In the genomic region with DNA sequence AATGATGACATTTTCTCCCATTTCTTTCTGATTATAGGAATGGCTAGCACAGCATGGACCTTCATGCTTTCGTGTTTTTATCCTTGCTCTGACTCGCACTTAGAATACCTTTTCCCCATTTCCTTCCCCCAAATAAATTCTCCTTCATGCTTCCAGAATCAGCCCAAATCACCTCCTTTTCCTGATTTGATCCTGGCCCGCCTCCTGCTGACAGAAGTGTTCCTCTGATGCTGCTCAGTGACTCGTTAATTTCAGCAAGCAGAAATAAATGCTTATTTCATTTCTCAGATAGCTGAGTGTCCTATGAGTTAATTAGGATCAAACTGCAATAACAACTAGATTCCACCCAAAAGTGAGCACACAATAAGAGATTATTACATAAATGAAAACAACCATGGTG, we compare ENCODE assay signal across 22 mouse cellular contexts.
DNase-seq lines count a peak whose midpoint lies in the region; ATAC-seq and TF ChIP-seq lines count a peak whose summit lies in the region.
"Had no signal": no experiment of that assay in that cellular context is flagged by ENCODE, and none has a peak within 500 bp of the region (broad histone marks: within the 10 kb centered on the region; RNA-seq: fewer than 3 reads in every experiment).

No protein-coding gene starts in this region.

- no peak overlapping the region for H3K27ac ChIP-seq in forebrain, postnatal 0 days (ENCODE audit: low read depth, low read length)
- H3K27ac ChIP-seq in forebrain, embryonic 11.5 days (ENCODE audit: low read depth, low read length) = no peak overlapping the region
- no peak overlapping the region for H3K27ac ChIP-seq in layer of hippocampus, adult 2 months
- no peak overlapping the region for H3K27ac ChIP-seq in midbrain, postnatal 0 days (ENCODE audit: low read depth, low read length)
- H3K27ac ChIP-seq in midbrain, embryonic 16.5 days (ENCODE audit: low read length) = no peak overlapping the region
- H3K27ac ChIP-seq: embryonic facial prominence, embryonic 13.5 days; forebrain, embryonic 13.5 days; gastrocnemius, adult 2 months had no signal

- no peak overlapping the region for H3K9ac ChIP-seq in forebrain, postnatal 0 days
- H3K9ac ChIP-seq in forebrain, embryonic 11.5 days (ENCODE audit: low read length) = no peak overlapping the region
- H3K9ac ChIP-seq in midbrain, postnatal 0 days (replicated peaks; ENCODE audit: low read length, poor library complexity, severe bottlenecking) = no peak overlapping the region
- no peak overlapping the region for H3K9ac ChIP-seq in midbrain, embryonic 16.5 days (ENCODE audit: low read depth, low read length)
- H3K9ac ChIP-seq: embryonic facial prominence, embryonic 13.5 days; forebrain, embryonic 13.5 days; heart, embryonic 12.5 days had no signal

- H3K4me1 ChIP-seq in forebrain, postnatal 0 days (ENCODE audit: insufficient read depth) = no peaks in the 10 kb centered on the region
- no peaks in the 10 kb centered on the region for H3K4me1 ChIP-seq in forebrain, embryonic 11.5 days (replicated peaks; ENCODE audit: control insufficient read depth, insufficient read depth, low read length)
- no peaks in the 10 kb centered on the region for H3K4me1 ChIP-seq in midbrain, postnatal 0 days (ENCODE audit: insufficient read depth, low read length)
- no peaks in the 10 kb centered on the region for H3K4me1 ChIP-seq in midbrain, embryonic 16.5 days (ENCODE audit: control insufficient read depth, insufficient read depth, low read length)
- H3K4me1 ChIP-seq: forebrain, embryonic 13.5 days; heart, embryonic 12.5 days had no signal

- H3K4me3 ChIP-seq in forebrain, postnatal 0 days (ENCODE audit: low read depth, low read length) = no peak overlapping the region
- no peak overlapping the region for H3K4me3 ChIP-seq in forebrain, embryonic 11.5 days (ENCODE audit: low read depth, low read length)
- no peak overlapping the region for H3K4me3 ChIP-seq in layer of hippocampus, adult 2 months
- H3K4me3 ChIP-seq in midbrain, postnatal 0 days (ENCODE audit: low read depth, low read length) = no peak overlapping the region
- H3K4me3 ChIP-seq in midbrain, embryonic 16.5 days (ENCODE audit: low read depth, low read length) = no peak overlapping the region
- H3K4me3 ChIP-seq: embryonic facial prominence, embryonic 13.5 days; forebrain, embryonic 13.5 days; gastrocnemius, adult 2 months; heart, embryonic 12.5 days had no signal

- intact Hi-C loops in heart, postnatal 36 days (cut with DNase I) = no loop called here

- H3K36me3 ChIP-seq in forebrain, postnatal 0 days (ENCODE audit: insufficient read depth) = no peaks in the 10 kb centered on the region
- no peaks in the 10 kb centered on the region for H3K36me3 ChIP-seq in forebrain, embryonic 11.5 days (ENCODE audit: control insufficient read depth, insufficient read depth, low read length)
- no peaks in the 10 kb centered on the region for H3K36me3 ChIP-seq in midbrain, postnatal 0 days (ENCODE audit: insufficient read depth, low read length)
- H3K36me3 ChIP-seq in midbrain, embryonic 16.5 days (ENCODE audit: control insufficient read depth, insufficient read depth, low read length) = no peaks in the 10 kb centered on the region
- H3K36me3 ChIP-seq: embryonic facial prominence, embryonic 13.5 days; G1E; heart, embryonic 12.5 days had no signal

- H3K9me3 ChIP-seq in forebrain, postnatal 0 days (ENCODE audit: low read length) = no peaks in the 10 kb centered on the region
- no peaks in the 10 kb centered on the region for H3K9me3 ChIP-seq in forebrain, embryonic 11.5 days (ENCODE audit: control insufficient read depth, low read length)
- H3K9me3 ChIP-seq in midbrain, postnatal 0 days (ENCODE audit: low read length) = no peaks in the 10 kb centered on the region
- H3K9me3 ChIP-seq in midbrain, embryonic 16.5 days (replicated peaks; ENCODE audit: control insufficient read depth, low read length, poor library complexity, severe bottlenecking) = no peaks in the 10 kb centered on the region
- H3K9me3 ChIP-seq: embryonic facial prominence, embryonic 13.5 days; forebrain, embryonic 13.5 days; heart, embryonic 12.5 days had no signal

- 50% methylated on average over 4 of the region's 4 CpGs for WGBS in forebrain, postnatal 0 days
- 71% methylated on average over 4 of the region's 4 CpGs for WGBS in forebrain, embryonic 11.5 days
- 69% methylated on average over 4 of the region's 4 CpGs for WGBS in midbrain, postnatal 0 days
- WGBS in midbrain, embryonic 16.5 days = 66% methylated on average over 4 of the region's 4 CpGs

- DNase-seq in forebrain, postnatal 0 days = peak; percentile 13
- no peak for DNase-seq in forebrain, embryonic 11.5 days (ENCODE audit: low spot score)
- DNase-seq in layer of hippocampus, adult 2 months (ENCODE audit: low spot score in 2 of 2) = no peak
- DNase-seq in layer of hippocampus, postnatal 36 days = no peak
- DNase-seq in midbrain, postnatal 0 days (ENCODE audit: low spot score) = no peak
- no peak for DNase-seq in heart, postnatal 36 days
- DNase-seq: adrenal gland, postnatal 14 days; B cell, adult 2 months; cerebellum, adult 18-20 months; cerebellum, adult 9-11 months; cerebellum, postnatal 36 days; gastrocnemius, adult 2 months; gastrocnemius, postnatal 25 days had no signal

- TF ChIP-seq CTCF in forebrain, postnatal 0 days (IDR thresholded peaks at IDR 0.05; ENCODE audit: low read depth) = peak; percentile 47
- TF ChIP-seq CTCF in layer of hippocampus, adult 2 months (conservative IDR thresholded peaks at IDR 0.05) = peak; percentile 55
- TF ChIP-seq CTCF in midbrain, postnatal 0 days (IDR thresholded peaks at IDR 0.05) = peak; percentile 57

- no peak for ATAC-seq in forebrain, postnatal 0 days
- no peak for ATAC-seq in forebrain, embryonic 11.5 days (replicated peaks; ENCODE audit: low FRiP score)
- ATAC-seq in midbrain, postnatal 0 days (ENCODE audit: low FRiP score) = no peak
- no peak for ATAC-seq in midbrain, embryonic 16.5 days
- ATAC-seq: activated CD4-positive, CD25-positive, alpha-beta regulatory T cell, adult 4 months; CD4-positive, CD25-positive, alpha-beta regulatory T cell, adult 4 months; forebrain, embryonic 13.5 days; hindbrain, embryonic 16.5 days; Patski had no signal

- no peaks in the 10 kb centered on the region for H3K27me3 ChIP-seq in forebrain, postnatal 0 days (ENCODE audit: insufficient read depth, low read length)
- no peaks in the 10 kb centered on the region for H3K27me3 ChIP-seq in forebrain, embryonic 11.5 days (ENCODE audit: control insufficient read depth, insufficient read depth, low read length)
- H3K27me3 ChIP-seq in midbrain, postnatal 0 days (ENCODE audit: insufficient read depth, low read length) = no peaks in the 10 kb centered on the region
- H3K27me3 ChIP-seq in midbrain, embryonic 16.5 days (ENCODE audit: control insufficient read depth, insufficient read depth, low read depth, low read length) = no peaks in the 10 kb centered on the region
- H3K27me3 ChIP-seq: embryonic facial prominence, embryonic 13.5 days; forebrain, embryonic 13.5 days; heart, embryonic 12.5 days; Patski had no signal

- H3K4me2 ChIP-seq in forebrain, postnatal 0 days (ENCODE audit: low read depth) = no peak overlapping the region
- H3K4me2 ChIP-seq in forebrain, embryonic 11.5 days (ENCODE audit: low read depth, low read length, severe bottlenecking) = no peak overlapping the region
- no peak overlapping the region for H3K4me2 ChIP-seq in midbrain, postnatal 0 days (ENCODE audit: low read depth, low read length, poor library complexity, severe bottlenecking)
- no peak overlapping the region for H3K4me2 ChIP-seq in midbrain, embryonic 16.5 days (ENCODE audit: low read length)
- H3K4me2 ChIP-seq: embryonic facial prominence, embryonic 13.5 days; forebrain, embryonic 13.5 days; heart, embryonic 12.5 days had no signal
